Mouse (Mus musculus): ENCODE measurements around the gene Slc16a4.

GRCm38 (mm10) chr3:107331746-107332126 is 40.7 kb downstream of the Slc16a4 start:
- no peak for TF ChIP-seq CTCF (IDR thresholded peaks at IDR 0.05)
- TF ChIP-seq EP300 (IDR thresholded peaks at IDR 0.05) = no peak

Measured in lung, postnatal 0 days (tissue).